Mouse (Mus musculus) liver, adult 2 months (tissue): ENCODE measurements around the gene Ptbp2.

Experiments used
- CTCF ChIP-seq: fragments of 200-500 bp; IDR thresholded peaks from 2 replicates; pipeline ENCODE4 v1.5.1; 2011; ENCODE audit warnings: low read depth, low read length, control low read depth
- POLR2A ChIP-seq: fragments of 200-500 bp; IDR thresholded peaks from 2 replicates; pipeline ENCODE4 v1.6.1; 2011; ENCODE audit warnings: low read length, control low read depth; ENCODE audit not compliant: insufficient read depth; ENCODE audit errors: extremely low read depth

GRCm38 (mm10) chr3:119712066-119712465 is 72.2 kb downstream of the Ptbp2 start:
- TF ChIP-seq CTCF (no peak), POLR2A (no peak)
